Mouse (Mus musculus) liver, embryonic 11.5 days (tissue): ENCODE data around the gene 1700020A23Rik. TPM values are rescaled to one million over a fixed set of nuclear protein-coding genes. Genes with fewer than 3 reads are reported as not detected.

Experiments used
- ATAC-seq: fragments of 200-750 bp; cut with Nextera tagmentation; replicated peaks from 2 replicates; pipeline ENCODE4 v1.8.0; 2017; ENCODE audit warnings: moderate number of reproducible peaks, mild to moderate bottlenecking, moderate TSS enrichment, moderate library complexity; ENCODE audit not compliant: low FRiP score
- DNase-seq: peaks from one replicate; pipeline ENCODE4 v3.0.0-alpha.2; 2017; ENCODE audit warnings: low spot score
- H3K27ac ChIP-seq: fragments of 300-500 bp; sonication (generic); 2 replicates; pipeline ENCODE4 v1.5.1; 2014; ENCODE audit warnings: mild to moderate bottlenecking, low read depth, low read length, control low read depth
- H3K27me3 ChIP-seq: fragments of 300-500 bp; sonication (generic); replicated peaks from 2 replicates; pipeline ENCODE4 v1.6.1; 2014; ENCODE audit warnings: low read length, mixed read lengths; ENCODE audit not compliant: control insufficient read depth, insufficient read depth
- H3K36me3 ChIP-seq: fragments of 300-500 bp; sonication (generic); 2 replicates; pipeline ENCODE4 v1.6.1; 2014; ENCODE audit warnings: mild to moderate bottlenecking, low read length, moderate library complexity, mixed read lengths; ENCODE audit not compliant: control insufficient read depth, insufficient read depth
- H3K4me1 ChIP-seq: fragments of 300-500 bp; sonication (generic); replicated peaks from 2 replicates; pipeline ENCODE4 v1.6.1; 2014; ENCODE audit warnings: low read length, mixed read lengths; ENCODE audit not compliant: control insufficient read depth, insufficient read depth
- H3K4me2 ChIP-seq: fragments of 300-500 bp; sonication (generic); 2 replicates; pipeline ENCODE4 v1.6.1; 2014; ENCODE audit warnings: mild to moderate bottlenecking, control low read depth, moderate library complexity
- H3K4me3 ChIP-seq: fragments of 300-500 bp; sonication (generic); 2 replicates; pipeline ENCODE4 v1.5.1; 2014; ENCODE audit warnings: low read depth, low read length, control low read depth
- H3K9ac ChIP-seq: fragments of 300-500 bp; sonication (generic); 2 replicates; pipeline ENCODE4 v1.6.1; 2014; ENCODE audit warnings: low read depth, low read length, control low read depth
- H3K9me3 ChIP-seq: fragments of 300-500 bp; sonication (generic); 2 replicates; pipeline ENCODE4 v1.6.1; 2016; ENCODE audit warnings: low read length, inconsistent platforms, mixed read lengths; ENCODE audit not compliant: control insufficient read depth
- WGBS: fragments of 180-500 bp; shearing (Covaris S2); extraction: QIAGEN DNeasy Blood & Tissue Kit; methylation state at CpG from one replicate; pipeline ENCODE4 v1.1.7; 2014; 5-methylcytosine and 5-hydroxymethylcytosine counted together
- polyA plus RNA-seq: library from polyadenylated mRNA; unstranded; fragments of >200 nt; fragmentation: Nextera tagmentation; extraction: Ambion mirVana; gene quantifications from 2 replicates; pipeline ENCODE4 v1.2.1, GENCODE M21; 2014

Gene 1700020A23Rik
- polyA plus RNA-seq, 1 experiment from 2014 or later, result not detected

DNA sequence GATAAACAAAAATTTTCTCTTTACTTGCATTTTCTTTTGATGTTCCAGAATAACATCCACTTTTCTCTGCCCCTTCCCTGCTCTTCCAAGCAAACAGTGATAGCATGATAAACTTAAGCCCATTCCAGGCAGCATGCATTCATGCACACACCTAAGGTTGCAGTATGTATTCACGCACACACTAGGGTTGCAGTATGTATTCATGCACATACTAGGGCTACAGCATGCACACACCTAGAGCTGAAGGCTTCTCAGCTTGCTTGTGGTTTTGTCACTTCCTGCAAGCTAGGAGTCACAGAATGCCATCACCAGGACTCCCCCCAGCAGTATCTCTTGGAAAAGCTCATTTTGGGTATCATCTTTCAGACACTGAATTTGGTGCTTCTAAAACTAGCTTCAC, 31.7 kb downstream of the 1700020A23Rik start:
- DNase-seq (no peak), ATAC-seq (no peak)
- Histone ChIP-seq H3K4me1 (peaks cover 6% of the 10 kb centered on the region; the same call in 1 of the 2 replicates), H3K4me2 (no peak overlapping the region), H3K9ac (no peak overlapping the region), H3K27me3 (no peaks in the 10 kb centered on the region), H3K36me3 (peaks cover 19% of the 10 kb centered on the region), H3K9me3 (no peaks in the 10 kb centered on the region), H3K27ac (no peak overlapping the region), H3K4me3 (no peak overlapping the region)
- WGBS, result 92% methylated on average over 1 of the region's 1 CpGs

DNA sequence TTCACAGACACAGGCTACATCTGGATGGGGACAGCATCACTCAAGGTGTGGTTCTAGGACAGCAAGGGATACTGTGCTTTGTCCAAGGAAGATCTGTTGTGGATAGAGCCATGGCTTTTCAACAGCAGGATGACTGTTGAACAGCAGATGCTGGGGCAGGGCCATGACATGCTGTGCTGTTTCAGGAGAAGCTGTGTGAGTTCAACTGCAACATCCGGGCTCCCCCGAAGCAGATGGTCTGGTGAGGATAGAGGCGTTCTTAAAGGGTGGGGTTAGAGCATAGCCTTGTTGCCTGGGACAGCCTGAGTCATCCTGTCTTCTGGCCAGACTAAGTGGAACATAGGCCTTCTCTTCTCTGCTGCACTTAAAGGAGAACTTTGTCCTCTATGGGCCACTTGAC, 33.8 kb downstream of the 1700020A23Rik start:
- no peaks in the 10 kb centered on the region for H3K27me3 ChIP-seq
- 87% methylated on average over 3 of the region's 3 CpGs for WGBS
- H3K9ac ChIP-seq, result no peak overlapping the region
- no peak overlapping the region for H3K4me2 ChIP-seq
- peaks cover 33% of the 10 kb centered on the region for H3K36me3 ChIP-seq
- H3K27ac ChIP-seq, result no peak overlapping the region
- DNase-seq (no peak), ATAC-seq (no peak)
- H3K9me3 ChIP-seq, result no peaks in the 10 kb centered on the region
- H3K4me3 ChIP-seq, result no peak overlapping the region
- peaks cover 6% of the 10 kb centered on the region; the same call in 1 of the 2 replicates for H3K4me1 ChIP-seq

DNA sequence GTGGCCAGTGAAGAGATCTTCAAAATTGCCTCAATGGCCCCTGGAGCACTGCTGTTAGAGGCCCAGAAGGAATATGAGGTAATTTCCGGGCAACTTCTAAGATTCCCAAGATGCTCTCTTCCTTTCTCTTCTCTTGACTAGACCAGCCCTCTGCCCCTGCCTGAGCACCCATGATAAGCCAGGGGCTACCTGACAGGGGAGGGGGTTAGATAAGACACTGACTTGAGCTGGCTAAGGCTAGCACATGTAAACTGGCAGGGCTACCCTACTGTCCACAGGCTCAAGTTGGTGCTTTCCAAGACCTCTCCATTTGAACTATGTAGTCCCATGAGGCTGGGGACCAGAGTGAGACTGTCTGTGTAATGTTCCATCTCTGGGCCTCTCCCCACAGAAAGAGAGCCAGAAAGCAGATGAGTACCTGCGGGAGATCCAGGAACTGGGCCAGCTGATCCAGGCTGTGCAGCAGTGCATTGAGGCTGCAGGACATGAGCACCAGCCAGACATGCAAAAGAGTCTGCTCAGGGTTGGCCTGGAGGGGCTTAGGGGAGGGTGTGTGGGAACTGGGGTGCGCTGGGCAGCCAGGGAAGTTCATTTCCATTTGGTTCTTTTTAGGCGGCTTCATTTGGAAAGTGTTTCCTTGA, 34.9 kb downstream of the 1700020A23Rik start:
- peaks cover 33% of the 10 kb centered on the region for H3K36me3 ChIP-seq
- DNase-seq (no peak), ATAC-seq (peak; percentile 69)
- H3K4me2 ChIP-seq, result no peak overlapping the region
- no peak overlapping the region for H3K9ac ChIP-seq
- H3K27ac ChIP-seq, result no peak overlapping the region
- H3K27me3 ChIP-seq, result no peaks in the 10 kb centered on the region
- WGBS, result 86% methylated on average over 4 of the region's 4 CpGs
- peaks cover 6% of the 10 kb centered on the region; the same call in 1 of the 2 replicates for H3K4me1 ChIP-seq
- no peaks in the 10 kb centered on the region for H3K9me3 ChIP-seq
- no peak overlapping the region for H3K4me3 ChIP-seq

DNA sequence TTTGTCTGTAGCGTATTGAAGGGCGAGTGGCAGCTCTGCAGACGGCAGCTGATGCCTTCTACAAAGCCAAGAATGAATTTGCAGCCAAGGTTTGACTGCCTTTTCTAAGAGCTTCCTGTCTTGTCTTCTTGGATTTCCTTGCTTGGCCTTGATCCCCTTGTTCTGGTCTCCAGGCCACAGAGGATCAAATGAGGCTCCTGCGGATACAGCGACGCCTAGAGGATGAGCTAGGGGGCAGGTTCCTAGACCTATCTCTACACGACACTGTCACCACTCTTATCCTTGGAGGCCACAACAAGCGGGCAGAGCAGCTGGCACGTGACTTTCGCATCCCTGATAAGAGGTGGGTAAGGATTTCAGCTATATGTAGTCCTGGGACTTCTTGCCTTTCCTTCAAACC, 37.1 kb downstream of the 1700020A23Rik start:
- no peak overlapping the region for H3K4me2 ChIP-seq
- H3K9ac ChIP-seq, result no peak overlapping the region
- H3K27ac ChIP-seq, result no peak overlapping the region
- peaks cover 6% of the 10 kb centered on the region; the same call in 1 of the 2 replicates for H3K4me1 ChIP-seq
- H3K4me3 ChIP-seq, result no peak overlapping the region
- H3K27me3 ChIP-seq, result no peaks in the 10 kb centered on the region
- peaks cover 33% of the 10 kb centered on the region for H3K36me3 ChIP-seq
- WGBS, result 82% methylated on average over 10 of the region's 10 CpGs
- ATAC-seq (peak; percentile 64), DNase-seq (no peak)
- H3K9me3 ChIP-seq, result no peaks in the 10 kb centered on the region

DNA sequence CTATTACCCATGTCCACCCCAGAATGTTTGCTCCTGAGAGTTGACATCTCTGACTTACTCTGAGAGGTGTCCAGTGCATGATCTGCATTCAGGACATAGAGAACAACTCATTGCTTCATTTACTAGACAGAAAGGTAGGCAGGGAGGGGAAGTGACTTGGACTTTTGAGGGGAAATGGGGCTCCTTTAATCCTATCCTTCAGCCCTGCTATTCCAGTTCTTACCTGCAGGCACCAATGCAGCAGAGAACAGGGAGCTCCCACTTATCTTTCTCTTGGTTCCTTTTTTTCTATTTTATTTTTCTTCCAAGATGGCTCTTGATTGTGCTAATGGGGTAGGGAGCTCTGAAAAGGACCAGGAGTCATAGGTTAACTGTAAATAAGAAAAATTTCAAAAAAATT, 43.4 kb downstream of the 1700020A23Rik start:
- H3K27me3 ChIP-seq, result no peaks in the 10 kb centered on the region
- ATAC-seq, result no peak
- H3K9ac ChIP-seq, result no peak overlapping the region
- peaks cover 4% of the 10 kb centered on the region; the same call in 1 of the 2 replicates for H3K36me3 ChIP-seq
- no peaks in the 10 kb centered on the region for H3K9me3 ChIP-seq
- H3K4me2 ChIP-seq, result no peak overlapping the region
- no peak overlapping the region for H3K27ac ChIP-seq
- H3K4me3 ChIP-seq, result no peak overlapping the region
- peaks cover 28% of the 10 kb centered on the region for H3K4me1 ChIP-seq
- no peak for DNase-seq

- Histone ChIP-seq H3K9ac (no peak overlapping the region; the same call in 1 of the 2 replicates), H3K4me3 (peak overlapping the region; percentile 87), H3K36me3 (no peaks in the 10 kb centered on the region), H3K4me1 (peaks cover 28% of the 10 kb centered on the region), H3K27ac (no peak overlapping the region; the same call in 1 of the 2 replicates), H3K4me2 (peak overlapping the region; percentile 95), H3K9me3 (no peaks in the 10 kb centered on the region), H3K27me3 (no peaks in the 10 kb centered on the region)
- DNase-seq (no peak), ATAC-seq (no peak)
- 7% methylated on average over 17 of the region's 17 CpGs for WGBS
Observed at GRCm38 (mm10) chr2:130449021-130449793, 44.1 kb downstream of the 1700020A23Rik start.

DNA sequence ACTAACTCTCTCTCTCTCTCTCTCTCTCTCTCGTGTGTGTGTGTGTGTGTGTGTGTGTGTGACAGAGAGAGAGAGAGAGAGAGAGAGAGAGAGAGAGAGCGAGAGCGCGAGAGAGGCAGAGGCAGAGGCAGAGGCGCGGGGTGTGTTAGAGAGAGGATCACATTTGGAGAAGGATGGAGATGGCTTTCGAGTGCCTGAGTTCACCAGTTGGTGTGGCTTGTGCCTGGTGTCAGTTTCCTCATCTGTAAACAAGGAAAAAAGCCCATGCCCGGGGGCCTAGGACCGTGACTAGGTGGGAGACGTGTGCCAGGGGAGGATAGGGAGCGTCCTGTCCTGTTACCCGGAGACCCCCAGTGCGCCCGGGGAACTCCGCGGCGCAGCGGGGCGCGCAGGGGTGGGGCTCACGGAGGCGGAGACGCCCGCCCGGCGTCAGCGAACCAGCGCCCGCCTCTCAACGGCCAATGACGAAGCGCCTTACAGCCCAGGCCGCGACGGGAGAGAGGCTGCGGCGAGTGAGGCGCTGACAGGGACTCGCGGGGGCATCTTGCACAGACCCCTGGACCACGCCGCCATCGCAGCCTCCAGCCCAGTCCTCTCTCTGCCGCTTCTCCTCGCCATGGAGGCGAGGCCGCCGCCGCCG, 44.9 kb downstream of the 1700020A23Rik start, which contains the start of gene Ptpra:
TSS of gene Ptpra (plus strand) at position 485 of the 640 bp plus-strand sequence.
- WGBS, result 0% methylated on average over 46 of the region's 50 CpGs
- H3K4me3 ChIP-seq, result peak within 1 kb of the TSS; percentile 87
- H3K9me3 ChIP-seq, result no peaks in the 10 kb centered on the region
- peaks cover 35% of the 10 kb centered on the region for H3K4me1 ChIP-seq
- H3K27me3 ChIP-seq, result no peaks in the 10 kb centered on the region
- H3K9ac ChIP-seq, result peak within 1 kb of the TSS; percentile 81
- ATAC-seq, result peak; percentile 97
- H3K4me2 ChIP-seq, result peak within 1 kb of the TSS; percentile 95
- DNase-seq, result peak; percentile 96
- H3K27ac ChIP-seq, result peak within 1 kb of the TSS; percentile 72
- H3K36me3 ChIP-seq, result no peaks in the 10 kb centered on the region

- Histone ChIP-seq H3K4me2 (peak overlapping the region; percentile 95), H3K4me3 (peak overlapping the region; percentile 87), H3K27me3 (no peaks in the 10 kb centered on the region), H3K4me1 (peaks cover 35% of the 10 kb centered on the region), H3K9ac (peak overlapping the region; percentile 81), H3K27ac (peak overlapping the region; percentile 72; the same call in 1 of the 2 replicates), H3K9me3 (no peaks in the 10 kb centered on the region), H3K36me3 (no peaks in the 10 kb centered on the region)
- DNase-seq (no peak), ATAC-seq (peak; percentile 89)
- WGBS, result 0% methylated on average over 46 of the region's 47 CpGs
Observed at GRCm38 (mm10) chr2:130450434-130450796, 45.4 kb downstream of the 1700020A23Rik start.
